Mouse (Mus musculus) midbrain, embryonic 12.5 days (tissue): ENCODE data around the gene Sat2. TPM values are rescaled to one million over a fixed set of nuclear protein-coding genes. Genes with fewer than 3 reads are reported as not detected.

Source experiments
- ATAC-seq: fragments of 200-750 bp; cut with Nextera tagmentation; 2 replicates; pipeline ENCODE4 v1.8.0; 2017; ENCODE audit warnings: low read depth, moderate TSS enrichment, moderate library complexity; ENCODE audit not compliant: low FRiP score
- H3K27ac ChIP-seq: fragments of 300-500 bp; sonication (generic); replicated peaks from 2 replicates; pipeline ENCODE4 v1.5.1; 2016; ENCODE audit warnings: mild to moderate bottlenecking
- H3K27me3 ChIP-seq: fragments of 300-500 bp; sonication (generic); 2 replicates; pipeline ENCODE4 v1.6.1; 2016; ENCODE audit warnings: mild to moderate bottlenecking
- H3K36me3 ChIP-seq: fragments of 300-500 bp; sonication (generic); 2 replicates; pipeline ENCODE4 v1.6.1; 2016
- H3K4me1 ChIP-seq: fragments of 300-500 bp; sonication (generic); 2 replicates; pipeline ENCODE4 v1.6.1; 2016
- H3K4me2 ChIP-seq: fragments of 300-500 bp; sonication (generic); replicated peaks from 2 replicates; pipeline ENCODE4 v1.6.1; 2016; ENCODE audit warnings: mild to moderate bottlenecking, moderate library complexity
- H3K4me3 ChIP-seq: fragments of 300-500 bp; sonication (generic); 2 replicates; pipeline ENCODE4 v1.5.1; 2016; ENCODE audit warnings: mild to moderate bottlenecking
- H3K9ac ChIP-seq: fragments of 300-500 bp; sonication (generic); replicated peaks from 2 replicates; pipeline ENCODE4 v1.6.1; 2016; ENCODE audit warnings: mild to moderate bottlenecking, moderate library complexity
- H3K9me3 ChIP-seq: fragments of 300-500 bp; sonication (generic); 2 replicates; pipeline ENCODE4 v1.6.1; 2016; ENCODE audit warnings: mild to moderate bottlenecking
- WGBS: fragments of 180-500 bp; shearing (Covaris S2); methylation state at CpG from one replicate; pipeline ENCODE4 v1.1.7; 2016; 5-methylcytosine and 5-hydroxymethylcytosine counted together
- microRNA counts: library from miRNA; unstranded; fragments of <30 nt; microRNA quantifications from one replicate; lab custom pipeline; 2017
- microRNA-seq: library from miRNA; unstranded; fragments of <30 nt; microRNA quantifications from one replicate; pipeline ENCODE4, GENCODE M21; 2017
- polyA plus RNA-seq: library from polyadenylated mRNA; unstranded; fragments of >200 nt; fragmentation: Nextera tagmentation; extraction: Ambion mirVana; gene quantifications from 2 replicates; pipeline ENCODE4 v1.2.1, GENCODE M21; 2016

Sat2 gene
- polyA plus RNA-seq, 1 experiment from 2014 or later: 23.5 TPM

DNA sequence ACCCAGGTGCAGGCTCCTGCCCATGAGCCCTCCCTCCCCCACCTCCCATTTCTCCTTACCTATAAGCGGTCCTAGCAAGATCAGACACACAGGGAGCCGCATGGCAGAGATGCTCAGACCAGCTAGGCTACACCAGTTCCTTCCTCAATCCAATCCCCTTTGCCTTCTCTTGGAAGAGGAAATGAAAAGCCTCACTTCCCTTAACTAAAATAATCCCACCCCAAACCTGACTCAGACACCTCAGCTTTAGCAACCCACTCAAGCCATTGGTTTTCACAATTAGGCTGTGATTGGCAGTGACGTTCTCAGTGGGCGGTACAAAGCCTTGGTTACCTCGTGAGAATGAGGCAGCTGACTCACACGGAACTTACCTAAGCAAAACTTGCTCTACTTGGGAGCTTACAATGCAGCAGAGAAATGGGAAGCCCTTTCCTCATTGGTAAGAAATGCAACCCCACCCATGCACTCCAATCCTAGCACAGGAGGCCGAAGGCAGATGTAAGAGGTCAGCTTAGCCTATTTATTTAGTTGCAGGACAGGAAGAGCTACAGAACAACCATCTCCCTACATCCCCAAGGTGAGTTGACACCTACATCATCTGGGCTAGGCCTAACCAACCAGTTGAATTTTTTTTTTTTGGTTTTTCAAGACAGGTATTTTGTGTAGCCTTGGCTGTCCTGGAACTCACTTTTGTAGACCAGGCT lies 44.3 kb downstream of the Sat2 start, which contains the start of gene Cd68:
Cd68 (minus strand) TSS at position 193 of the 704 bp plus-strand sequence.
- ATAC-seq: no peak
- Histone ChIP-seq H3K4me3 (no peak within 1 kb of the TSS), H3K9ac (no peak within 1 kb of the TSS), H3K4me1 (peaks cover 29% of the 10 kb centered on the region), H3K27ac (no peak within 1 kb of the TSS), H3K36me3 (peaks cover 71% of the 10 kb centered on the region), H3K9me3 (no peaks in the 10 kb centered on the region), H3K27me3 (no peaks in the 10 kb centered on the region), H3K4me2 (no peak within 1 kb of the TSS)
- WGBS: 36% methylated on average over 7 of the region's 7 CpGs

DNA sequence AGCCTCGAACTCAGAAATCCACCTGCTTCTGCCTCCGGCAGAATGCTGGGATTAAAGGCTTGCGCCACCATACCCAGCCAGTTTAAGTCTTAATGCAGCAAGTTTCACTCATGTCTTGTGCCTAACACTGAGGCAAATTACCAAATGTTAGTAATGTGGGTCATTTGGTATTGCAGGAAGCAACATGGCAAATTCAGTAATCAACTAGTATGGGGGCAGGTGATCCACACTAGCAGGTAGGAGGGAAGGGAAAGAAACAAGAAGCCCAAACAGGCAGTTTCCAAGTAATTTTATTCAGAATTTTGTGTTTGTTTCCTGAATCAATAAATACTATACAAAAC lies 44.8 kb downstream of the Sat2 start:
- no peak overlapping the region for H3K9ac ChIP-seq
- H3K4me1 ChIP-seq: peaks cover 24% of the 10 kb centered on the region
- H3K9me3 ChIP-seq: no peaks in the 10 kb centered on the region
- 87% methylated on average over 3 of the region's 3 CpGs for WGBS
- ATAC-seq: no peak
- no peak overlapping the region for H3K4me2 ChIP-seq
- no peaks in the 10 kb centered on the region for H3K27me3 ChIP-seq
- no peak overlapping the region for H3K27ac ChIP-seq
- H3K36me3 ChIP-seq: peaks cover 71% of the 10 kb centered on the region
- H3K4me3 ChIP-seq: no peak overlapping the region

DNA sequence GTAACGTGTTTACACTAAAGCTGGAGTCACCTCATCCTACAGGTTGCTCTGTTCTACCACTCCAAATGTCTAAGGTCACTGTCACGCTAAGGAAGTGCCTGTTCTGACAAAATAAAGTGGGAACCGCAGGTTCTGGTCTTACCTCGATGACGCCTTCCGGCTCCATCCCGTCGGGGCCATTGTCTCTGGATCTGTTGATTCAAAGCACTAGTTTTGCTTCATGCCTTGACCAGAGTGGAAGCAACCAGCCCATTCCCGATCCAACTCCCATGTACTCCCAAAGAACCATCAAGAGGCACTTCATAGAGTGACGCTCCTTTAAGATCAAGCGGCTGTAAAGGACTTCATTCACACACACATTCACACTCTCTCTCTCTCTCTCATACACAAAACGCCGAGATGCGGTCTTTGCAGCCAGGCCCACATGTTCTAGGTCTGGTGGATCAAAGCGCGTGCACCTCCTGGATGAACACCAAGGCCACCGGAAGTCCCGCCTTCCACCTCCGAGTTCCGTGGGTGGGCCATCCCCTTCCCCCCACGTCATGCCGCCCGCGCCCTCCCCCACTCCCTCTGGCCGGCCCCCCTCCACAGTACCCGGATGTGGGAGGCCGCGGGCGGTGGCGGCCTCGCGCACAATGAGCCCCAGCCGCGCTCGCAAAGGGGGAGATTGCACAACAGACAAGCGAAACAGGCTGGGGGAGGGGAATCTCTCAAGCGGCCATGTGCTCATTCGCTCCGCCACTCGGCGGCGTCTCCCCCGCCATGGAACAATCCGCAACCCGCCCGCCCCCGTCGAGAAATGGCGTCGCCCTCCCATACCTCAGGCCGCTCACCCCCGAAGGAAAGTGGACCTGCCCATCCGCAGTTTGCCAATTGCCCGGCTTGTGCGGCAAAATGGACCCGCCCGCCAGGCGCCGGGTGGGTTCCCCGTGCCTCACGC lies 49.2 kb downstream of the Sat2 start:
- peak overlapping the region; percentile 100 for H3K4me3 ChIP-seq
- H3K9ac ChIP-seq: peak overlapping the region; percentile 100
- 1% methylated on average over 60 of the region's 61 CpGs for WGBS
- peaks cover 78% of the 10 kb centered on the region for H3K36me3 ChIP-seq
- ATAC-seq: peak; percentile 63
- H3K4me2 ChIP-seq: peak overlapping the region; percentile 83
- H3K27me3 ChIP-seq: no peaks in the 10 kb centered on the region
- H3K9me3 ChIP-seq: no peaks in the 10 kb centered on the region
- H3K27ac ChIP-seq: peak overlapping the region; percentile 97
- H3K4me1 ChIP-seq: peaks cover 28% of the 10 kb centered on the region

DNA sequence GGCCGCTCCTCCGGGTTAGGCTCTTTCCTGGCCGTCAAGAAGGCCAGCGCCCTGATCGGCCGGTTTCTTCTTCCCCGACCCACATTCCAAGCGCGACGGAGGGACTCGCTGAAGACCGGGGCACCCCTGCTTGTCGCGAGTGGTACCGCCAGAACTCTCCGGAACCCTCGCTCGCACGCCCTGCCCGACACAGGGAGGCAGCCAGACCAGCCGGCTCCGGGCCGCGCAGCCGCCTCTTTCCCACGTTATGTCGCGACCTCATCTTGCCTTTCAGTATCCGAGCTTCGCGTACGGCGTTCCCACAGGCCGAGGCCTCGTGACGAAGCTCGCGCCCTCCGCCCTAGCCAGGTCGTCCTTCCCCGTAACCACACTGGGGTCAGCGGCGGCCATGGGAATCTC lies 49.9 kb downstream of the Sat2 start:
- Histone ChIP-seq H3K9me3 (no peaks in the 10 kb centered on the region), H3K4me1 (peaks cover 28% of the 10 kb centered on the region), H3K9ac (peak overlapping the region; percentile 100), H3K27me3 (no peaks in the 10 kb centered on the region), H3K27ac (peak overlapping the region; percentile 97), H3K4me3 (peak overlapping the region; percentile 100), H3K36me3 (peaks cover 77% of the 10 kb centered on the region), H3K4me2 (peak overlapping the region; percentile 83)
- peak; percentile 11 for ATAC-seq
- WGBS: under 1% methylated on average over 40 of the region's 43 CpGs

DNA sequence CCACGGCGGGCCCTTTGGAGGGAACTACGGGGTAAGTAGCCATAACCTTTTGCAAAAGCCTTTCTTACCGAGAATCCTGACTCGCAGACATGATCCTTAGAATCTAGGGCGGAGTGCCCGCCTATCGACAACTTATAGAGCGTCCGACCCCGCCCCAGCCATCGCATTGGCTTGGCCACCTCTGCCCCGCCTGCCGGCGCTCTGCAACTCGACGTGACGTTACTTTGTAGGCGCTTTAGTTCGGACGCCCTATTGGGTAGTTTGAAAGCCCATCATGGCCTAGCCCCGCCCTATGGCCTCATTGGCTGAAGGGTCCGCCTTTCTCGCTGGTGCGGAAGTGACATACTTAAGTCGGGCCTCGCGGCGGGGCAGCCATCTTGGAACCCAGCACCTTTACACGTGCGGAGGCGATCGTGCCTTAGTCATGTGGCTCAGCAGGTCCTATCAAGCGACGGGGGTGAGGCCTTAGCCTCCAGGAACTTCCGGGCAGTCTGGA lies 50.4 kb downstream of the Sat2 start, which contains the start of gene Eif4a1:
Eif4a1 (minus strand) TSS at position 213 of the 496 bp plus-strand sequence.
- H3K36me3 ChIP-seq: peaks cover 79% of the 10 kb centered on the region
- under 1% methylated on average over 36 of the region's 36 CpGs for WGBS
- H3K9me3 ChIP-seq: no peaks in the 10 kb centered on the region
- no peaks in the 10 kb centered on the region for H3K27me3 ChIP-seq
- H3K4me1 ChIP-seq: peaks cover 28% of the 10 kb centered on the region
- peak within 1 kb of the TSS; percentile 97 for H3K27ac ChIP-seq
- peak within 1 kb of the TSS; percentile 83 for H3K4me2 ChIP-seq
- H3K9ac ChIP-seq: peak within 1 kb of the TSS; percentile 100
- ATAC-seq: peak; percentile 97
- peak within 1 kb of the TSS; percentile 100 for H3K4me3 ChIP-seq

MicroRNAs within 50 kb of the gene (microRNA counts, 519-probe panel; counts per million panel counts)
- not detected for microRNA mmu-miR-1934 (lab: Ali Mortazavi, UCI)
- 2,729 counts per million, percentile 7 among the panel's probes with 10 or more counts for microRNA mmu-miR-467f (lab: Ali Mortazavi, UCI)

Small RNA genes lying within 50 kb of the gene (microRNA-seq; reads per million reads assigned to microRNA genes)
- gene Mir1934: 3.9 reads per million, percentile 15 among the genes with 10 or more reads in this experiment
- not detected for gene Mir467f

Other genes with a start within 250 kb of the Sat2 start
- gene Naa38, start 226.5 kb upstream of the Sat2 start, polyA plus RNA-seq: 98.9 and 105 TPM in 2 replicates
- gene Cyb5d1, start 226.4 kb upstream of the Sat2 start, polyA plus RNA-seq: 52.9 and 53.8 TPM in 2 replicates
- 11.4 and 12.1 TPM in 2 replicates for gene Tmem88, start 223.8 kb upstream of the Sat2 start, polyA plus RNA-seq
- 48.7 and 50.7 TPM in 2 replicates for gene Kdm6b, start 208.3 kb upstream of the Sat2 start, polyA plus RNA-seq
- gene Dnah2, start 72.9 kb upstream of the Sat2 start, polyA plus RNA-seq: 1.9 and 2.3 TPM in 2 replicates
- 78.3 and 84.6 TPM in 2 replicates for gene Efnb3, start 61.8 kb upstream of the Sat2 start, polyA plus RNA-seq
- gene Wrap53, start 41.8 kb upstream of the Sat2 start, polyA plus RNA-seq: 29.6 and 33.2 TPM in 2 replicates
- gene Trp53, start 41.7 kb upstream of the Sat2 start, polyA plus RNA-seq: 109 and 117 TPM in 2 replicates
- 11.4 and 15.2 TPM in 2 replicates for gene Atp1b2, start 16.1 kb upstream of the Sat2 start, polyA plus RNA-seq
- gene Shbg, start 4.1 kb upstream of the Sat2 start, polyA plus RNA-seq: not detected in 2 replicates
- 59.2 and 67.1 TPM in 2 replicates for gene Fxr2, start 11.0 kb downstream of the Sat2 start, polyA plus RNA-seq
- gene Sox15, start 33.3 kb downstream of the Sat2 start, polyA plus RNA-seq: not detected in 2 replicates
- 79.4 and 79.9 TPM in 2 replicates for gene Mpdu1, start 40.6 kb downstream of the Sat2 start, polyA plus RNA-seq
- gene Cd68, start 44.1 kb downstream of the Sat2 start, polyA plus RNA-seq: 7.1 and 7.2 TPM in 2 replicates
- 608 and 698 TPM in 2 replicates for gene Eif4a1, start 50.4 kb downstream of the Sat2 start, polyA plus RNA-seq
- gene Senp3, start 60.1 kb downstream of the Sat2 start, polyA plus RNA-seq: 108 and 113 TPM in 2 replicates
- 0.41 and 0.77 TPM in 2 replicates for gene Tnfsf13, start 63.8 kb downstream of the Sat2 start, polyA plus RNA-seq
- 2.2 and 2.9 TPM in 2 replicates for gene Tnfsf12, start 73.8 kb downstream of the Sat2 start, polyA plus RNA-seq
- 0.65 and 1.3 TPM in 2 replicates for gene Tnfsfm13, start 74.1 kb downstream of the Sat2 start, polyA plus RNA-seq
- 32.0 and 37.1 TPM in 2 replicates for gene Polr2a, start 136.6 kb downstream of the Sat2 start, polyA plus RNA-seq
- 0.18 and 0.27 TPM in 2 replicates for gene Slc35g3, start 139.9 kb downstream of the Sat2 start, polyA plus RNA-seq
- 2.0 TPM in 2 replicates for gene Zbtb4, start 143.9 kb downstream of the Sat2 start, polyA plus RNA-seq
- gene Chrnb1, start 173.9 kb downstream of the Sat2 start, polyA plus RNA-seq: 1.3 and 1.7 TPM in 2 replicates
- 2.7 and 2.9 TPM in 2 replicates for gene Fgf11, start 179.8 kb downstream of the Sat2 start, polyA plus RNA-seq
- gene Tmem102, start 183.6 kb downstream of the Sat2 start, polyA plus RNA-seq: 0.42 and 1.2 TPM in 2 replicates
- gene Gm39566, start 193.3 kb downstream of the Sat2 start, polyA plus RNA-seq: not detected in 2 replicates
- gene Spem2, start 196.4 kb downstream of the Sat2 start, polyA plus RNA-seq: not detected in 2 replicates
- gene Spem1, start 200.2 kb downstream of the Sat2 start, polyA plus RNA-seq: 0.46 TPM in 1 of 2 replicates, not detected in the other
- gene Nlgn2, start 215.8 kb downstream of the Sat2 start, polyA plus RNA-seq: 14.2 and 14.6 TPM in 2 replicates
- gene Tmem256, start 216.5 kb downstream of the Sat2 start, polyA plus RNA-seq: 284 and 302 TPM in 2 replicates
- gene Plscr3, start 224.4 kb downstream of the Sat2 start, polyA plus RNA-seq: 62.9 and 70.1 TPM in 2 replicates
- 0.19 and 0.21 TPM in 2 replicates for gene Tnk1, start 236.7 kb downstream of the Sat2 start, polyA plus RNA-seq